Mouse (Mus musculus): ENCODE measurements at regions not wholly inside any gene's neighbourhood (a gene's known extent, or its start where the extent isn't known, plus 50 kb on each side); places are given as distances from the start of the nearest gene placed in this dataset.
A peak's percentile ranks its signal among the peaks of the same experiment; 100 is the strongest.

GRCm38 (mm10) chr2:72674856-72675440 lies 199.0 kb downstream of the Cdca7 start:
- peaks cover 0 to 2% of the 10 kb centered on the region in 2 experiments; a peak in 1 of 4 replicates for H3K4me1 ChIP-seq (ENCODE audit: control insufficient read depth in 1 of 2, insufficient read depth in 2 of 2, low read length in 2 of 2)
- no peak for TF ChIP-seq TCF12 (IDR thresholded peaks at IDR 0.05; ENCODE audit: low read depth, low read length)
- TF ChIP-seq POLR2A (IDR thresholded peaks at IDR 0.05; ENCODE audit: control insufficient read depth in 1 of 2, insufficient read depth in 1 of 2, low read depth in 1 of 2, low read length in 2 of 2, poor library complexity in 1 of 2): no peak
- TF ChIP-seq ELF1 (IDR thresholded peaks at IDR 0.05; ENCODE audit: low read depth, low read length): no peak
- TF ChIP-seq UBTF (IDR thresholded peaks at IDR 0.05; ENCODE audit: borderline replicate concordance, insufficient read depth, low read depth, low read length): no peak
- no peak for TF ChIP-seq MYB (IDR thresholded peaks at IDR 0.05; ENCODE audit: low read depth, low read length)
- no peak for TF ChIP-seq POLR2AphosphoS2 (IDR thresholded peaks at IDR 0.05; ENCODE audit: low read length)
- TF ChIP-seq EP300 (IDR thresholded peaks at IDR 0.05; ENCODE audit: low read depth in 1 of 2, low read length in 2 of 2): no peak
- TF ChIP-seq MXI1 (IDR thresholded peaks at IDR 0.05; ENCODE audit: low read depth, low read length): no peak
- no peak for TF ChIP-seq E2F4 (IDR thresholded peaks at IDR 0.05; ENCODE audit: borderline replicate concordance, low read depth, low read length)
- DNase-seq (ENCODE audit: low read depth, low spot score): no peak

DNA sequence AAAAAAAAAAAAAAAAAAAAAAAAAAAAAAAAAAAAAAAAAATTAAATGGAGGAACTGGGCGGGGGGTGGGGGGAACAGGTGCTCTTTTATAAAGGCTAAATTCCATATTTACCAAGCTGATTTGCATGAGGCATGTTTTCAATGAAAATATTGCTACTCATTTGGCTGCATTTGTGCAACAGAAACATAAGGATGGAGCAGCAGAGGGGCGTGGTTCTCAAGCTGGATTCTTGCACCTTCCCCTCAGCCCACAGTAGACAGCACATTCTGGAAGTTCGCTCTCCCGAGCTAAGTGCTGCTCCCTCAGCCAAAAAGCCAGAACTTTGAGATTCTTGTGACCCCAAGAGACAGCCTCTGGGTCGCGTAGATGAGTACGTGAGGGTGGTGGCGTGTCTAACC lies 201.8 kb downstream of the Cdca7 start:
- Histone ChIP-seq H3K36me3 (ENCODE audit: control insufficient read depth in 1 of 2, insufficient read depth in 2 of 2, low read length in 2 of 2) (no peaks in the 10 kb centered on the region), H3K27ac (ENCODE audit: control insufficient read depth, low read depth, low read length) (no peak overlapping the region), H3K9me3 (replicated peaks; ENCODE audit: insufficient read depth, low read length) (no peaks in the 10 kb centered on the region), H3K4me1 (ENCODE audit: control insufficient read depth in 1 of 2, insufficient read depth in 2 of 2, low read length in 2 of 2) (peaks cover 0 to 2% of the 10 kb centered on the region in 2 experiments; a peak in 1 of 4 replicates), H3K4me3 (ENCODE audit: control insufficient read depth in 1 of 2, insufficient read depth in 1 of 2, low read depth in 2 of 2, low read length in 2 of 2) (no peak overlapping the region), H3K9ac (ENCODE audit: control insufficient read depth, low read depth, low read length, poor library complexity, severe bottlenecking) (no peak overlapping the region), H3K79me2 (ENCODE audit: control insufficient read depth, insufficient read depth, low read length, poor library complexity) (no peaks in the 10 kb centered on the region), H3K27me3 (ENCODE audit: control insufficient read depth in 1 of 2, insufficient read depth in 2 of 2, low read length in 2 of 2) (peaks cover 7 to 9% of the 10 kb centered on the region in 2 experiments)
- no peak for DNase-seq (ENCODE audit: low read depth, low spot score)
- 0 out of 2 replicates have a peak, but pooled peaks have one; percentile 25 for TF ChIP-seq ZNF384 (IDR thresholded peaks at IDR 0.05; ENCODE audit: low read depth, low read length)
- no peak for TF ChIP-seq EP300 (IDR thresholded peaks at IDR 0.05; ENCODE audit: low read depth in 1 of 2, low read length in 2 of 2)

More at GRCm38 (mm10) chr2:72674856-72675440, 199.0 kb downstream of the Cdca7 start:
- Histone ChIP-seq H3K4me3 (ENCODE audit: control insufficient read depth in 1 of 2, insufficient read depth in 1 of 2, low read depth in 2 of 2, low read length in 2 of 2) (no peak overlapping the region), H3K79me2 (ENCODE audit: control insufficient read depth, insufficient read depth, low read length, poor library complexity) (no peaks in the 10 kb centered on the region), H3K9me3 (replicated peaks; ENCODE audit: insufficient read depth, low read length) (no peaks in the 10 kb centered on the region), H3K27me3 (ENCODE audit: control insufficient read depth in 1 of 2, insufficient read depth in 2 of 2, low read length in 2 of 2) (peaks cover 7 to 10% of the 10 kb centered on the region in 2 experiments), H3K27ac (ENCODE audit: control insufficient read depth, low read depth, low read length) (no peak overlapping the region), H3K9ac (ENCODE audit: control insufficient read depth, low read depth, low read length, poor library complexity, severe bottlenecking) (no peak overlapping the region), H3K36me3 (ENCODE audit: control insufficient read depth in 1 of 2, insufficient read depth in 2 of 2, low read length in 2 of 2) (no peaks in the 10 kb centered on the region)

DNA sequence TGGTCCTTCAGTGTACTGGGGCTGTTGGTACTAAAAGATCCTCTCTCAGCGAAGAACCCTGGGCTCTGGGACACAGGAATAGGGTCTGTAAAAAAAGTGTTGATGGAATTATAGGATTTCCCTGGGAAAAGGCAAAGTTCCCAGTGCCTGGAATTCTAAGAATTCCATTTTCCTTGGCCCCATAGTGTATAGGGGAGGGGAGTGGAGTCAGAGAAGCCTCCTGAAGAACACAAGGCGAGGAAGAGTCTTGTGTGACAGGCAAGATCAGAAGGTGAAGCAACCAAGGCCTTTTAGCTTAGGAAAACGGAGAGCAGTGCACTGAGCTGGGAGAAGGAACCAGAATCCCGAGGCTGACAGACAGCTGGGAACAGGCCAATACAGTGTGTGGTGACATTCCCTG lies 212.1 kb downstream of the Cdca7 start:
- H3K27ac ChIP-seq (ENCODE audit: control insufficient read depth, low read depth, low read length): no peak overlapping the region
- H3K9ac ChIP-seq (ENCODE audit: control insufficient read depth, low read depth, low read length, poor library complexity, severe bottlenecking): no peak overlapping the region
- no peaks in the 10 kb centered on the region for H3K4me1 ChIP-seq (ENCODE audit: control insufficient read depth in 1 of 2, insufficient read depth in 2 of 2, low read length in 2 of 2)
- TF ChIP-seq HCFC1 (IDR thresholded peaks at IDR 0.05; ENCODE audit: low read depth, low read length): no peak
- no peak for TF ChIP-seq TAL1 (IDR thresholded peaks at IDR 0.05; ENCODE audit: low read length)
- no peak for TF ChIP-seq POLR2A (IDR thresholded peaks at IDR 0.05; ENCODE audit: control insufficient read depth in 1 of 2, insufficient read depth in 1 of 2, low read depth in 1 of 2, low read length in 2 of 2, poor library complexity in 1 of 2)
- no peak for TF ChIP-seq NELFE (IDR thresholded peaks at IDR 0.05; ENCODE audit: low read depth, low read length)
- no peak overlapping the region for H3K4me3 ChIP-seq (ENCODE audit: control insufficient read depth in 1 of 2, insufficient read depth in 1 of 2, low read depth in 2 of 2, low read length in 2 of 2)
- H3K9me3 ChIP-seq (replicated peaks; ENCODE audit: insufficient read depth, low read length): no peaks in the 10 kb centered on the region
- H3K27me3 ChIP-seq (ENCODE audit: control insufficient read depth in 1 of 2, insufficient read depth in 2 of 2, low read length in 2 of 2): peaks cover 2 to 3% of the 10 kb centered on the region in 2 experiments; a peak in 3 of 4 replicates
- DNase-seq (ENCODE audit: low read depth, low spot score): no peak
- no peaks in the 10 kb centered on the region for H3K79me2 ChIP-seq (ENCODE audit: control insufficient read depth, insufficient read depth, low read length, poor library complexity)
- no peaks in the 10 kb centered on the region for H3K36me3 ChIP-seq (ENCODE audit: control insufficient read depth in 1 of 2, insufficient read depth in 2 of 2, low read length in 2 of 2)

Data from MEL (cell line).